Mouse (Mus musculus) embryonic facial prominence, embryonic 12.5 days (tissue): ENCODE measurements around the gene C1qtnf12. TPM values are rescaled to one million over a fixed set of nuclear protein-coding genes. Genes with fewer than 3 reads are reported as not detected.

Experiments
- ATAC-seq: fragments of 200-750 bp; cut with Nextera tagmentation; 2 replicates; pipeline ENCODE4 v1.8.0; 2017; ENCODE audit not compliant: insufficient number of reproducible peaks, insufficient read depth, low FRiP score, low TSS enrichment
- H3K27ac ChIP-seq: fragments of 300-500 bp; sonication (generic); 2 replicates; pipeline ENCODE4 v1.5.1; 2016; ENCODE audit warnings: mild to moderate bottlenecking
- H3K27me3 ChIP-seq: fragments of 300-500 bp; sonication (generic); 2 replicates; pipeline ENCODE4 v1.6.1; 2016; ENCODE audit warnings: mild to moderate bottlenecking, moderate library complexity
- H3K36me3 ChIP-seq: fragments of 300-500 bp; sonication (generic); 2 replicates; pipeline ENCODE4 v1.6.1; 2016; ENCODE audit warnings: mild to moderate bottlenecking
- H3K4me1 ChIP-seq: fragments of 300-500 bp; sonication (generic); 2 replicates; pipeline ENCODE4 v1.6.1; 2016
- H3K4me2 ChIP-seq: fragments of 300-500 bp; sonication (generic); replicated peaks from 2 replicates; pipeline ENCODE4 v1.6.1; 2016; ENCODE audit warnings: mild to moderate bottlenecking, moderate library complexity
- H3K4me3 ChIP-seq: fragments of 300-500 bp; sonication (generic); 2 replicates; pipeline ENCODE4 v1.5.1; 2016; ENCODE audit warnings: mild to moderate bottlenecking
- H3K9ac ChIP-seq: fragments of 300-500 bp; sonication (generic); 2 replicates; pipeline ENCODE4 v1.6.1; 2016; ENCODE audit warnings: mild to moderate bottlenecking, moderate library complexity
- H3K9me3 ChIP-seq: fragments of 300-500 bp; sonication (generic); 2 replicates; pipeline ENCODE4 v1.6.1; 2016; ENCODE audit warnings: mild to moderate bottlenecking, moderate library complexity
- WGBS: fragments of 180-500 bp; shearing (Covaris S2); methylation state at CpG from one replicate; pipeline ENCODE4 v1.1.7; 2016; 5-methylcytosine and 5-hydroxymethylcytosine counted together
- polyA plus RNA-seq: library from polyadenylated mRNA; unstranded; fragments of >200 nt; fragmentation: Nextera tagmentation; extraction: Ambion mirVana; gene quantifications from 2 replicates; pipeline ENCODE4 v1.2.1, GENCODE M21; 2016

C1qtnf12 gene
- polyA plus RNA-seq, 1 experiment from 2014 or later, result 31.9 TPM

GRCm38 (mm10) chr4:155970286-155970685 lies 8.2 kb downstream of the C1qtnf12 start:
- 51% methylated on average over 5 of the region's 5 CpGs for WGBS
- no peak overlapping the region for H3K27ac ChIP-seq
- no peaks in the 10 kb centered on the region for H3K9me3 ChIP-seq
- H3K4me2 ChIP-seq, result no peak overlapping the region
- no peaks in the 10 kb centered on the region for H3K27me3 ChIP-seq
- H3K4me1 ChIP-seq, result no peaks in the 10 kb centered on the region
- H3K4me3 ChIP-seq, result no peak overlapping the region
- peaks cover 12% of the 10 kb centered on the region for H3K36me3 ChIP-seq
- ATAC-seq, result no peak
- H3K9ac ChIP-seq, result no peak overlapping the region

GRCm38 (mm10) chr4:155972651-155973050 lies 10.5 kb downstream of the C1qtnf12 start:
- 43% methylated on average over 6 of the region's 6 CpGs for WGBS
- H3K9ac ChIP-seq, result no peak overlapping the region

GRCm38 (mm10) chr4:155973239-155973638 lies 11.1 kb downstream of the C1qtnf12 start:
- H3K9me3 ChIP-seq, result no peaks in the 10 kb centered on the region
- H3K4me1 ChIP-seq, result no peaks in the 10 kb centered on the region
- H3K4me3 ChIP-seq, result no peak overlapping the region
- H3K4me2 ChIP-seq, result no peak overlapping the region
- 83% methylated on average over 2 of the region's 2 CpGs for WGBS
- no peak for ATAC-seq
- no peaks in the 10 kb centered on the region for H3K27me3 ChIP-seq
- H3K27ac ChIP-seq, result no peak overlapping the region
- no peaks in the 10 kb centered on the region for H3K36me3 ChIP-seq
- no peak overlapping the region for H3K9ac ChIP-seq

More at GRCm38 (mm10) chr4:155972651-155973050, 10.5 kb downstream of the C1qtnf12 start:
- Histone ChIP-seq H3K4me2 (no peak overlapping the region), H3K27ac (no peak overlapping the region), H3K9me3 (no peaks in the 10 kb centered on the region), H3K36me3 (no peaks in the 10 kb centered on the region), H3K4me3 (no peak overlapping the region), H3K4me1 (no peaks in the 10 kb centered on the region), H3K27me3 (no peaks in the 10 kb centered on the region)
- no peak for ATAC-seq

- H3K27ac ChIP-seq, result no peak overlapping the region
- no peaks in the 10 kb centered on the region for H3K36me3 ChIP-seq
- WGBS, result 73% methylated on average over 12 of the region's 12 CpGs
- H3K9ac ChIP-seq, result no peak overlapping the region
- H3K4me3 ChIP-seq, result no peak overlapping the region
- H3K9me3 ChIP-seq, result no peaks in the 10 kb centered on the region
- ATAC-seq, result no peak
- no peak overlapping the region for H3K4me2 ChIP-seq
- H3K27me3 ChIP-seq, result no peaks in the 10 kb centered on the region
- H3K4me1 ChIP-seq, result no peaks in the 10 kb centered on the region
Measured at GRCm38 (mm10) chr4:155981436-155982082, 19.4 kb downstream of the C1qtnf12 start.

GRCm38 (mm10) chr4:155983788-155984187 lies 21.7 kb downstream of the C1qtnf12 start:
- WGBS, result 29% methylated on average over 2 of the region's 2 CpGs
- Histone ChIP-seq H3K36me3 (no peaks in the 10 kb centered on the region), H3K9me3 (no peaks in the 10 kb centered on the region), H3K27me3 (no peaks in the 10 kb centered on the region), H3K9ac (no peak overlapping the region), H3K4me1 (no peaks in the 10 kb centered on the region), H3K27ac (no peak overlapping the region), H3K4me3 (no peak overlapping the region), H3K4me2 (no peak overlapping the region)
- no peak for ATAC-seq

- H3K27me3 ChIP-seq, result no peaks in the 10 kb centered on the region
- peaks cover 25% of the 10 kb centered on the region for H3K4me1 ChIP-seq
- peak overlapping the region; percentile 94; the same call in 1 of the 2 replicates for H3K27ac ChIP-seq
- peak overlapping the region; percentile 79 for H3K4me3 ChIP-seq
- 0 out of 2 replicates have a peak, but pooled peaks have one; percentile 1 for ATAC-seq
- peaks cover 10% of the 10 kb centered on the region for H3K36me3 ChIP-seq
- H3K9me3 ChIP-seq, result no peaks in the 10 kb centered on the region
- WGBS, result 89% methylated on average over 22 of the region's 22 CpGs
- peak overlapping the region; percentile 77 for H3K9ac ChIP-seq
- peak overlapping the region; percentile 95 for H3K4me2 ChIP-seq
Measured at GRCm38 (mm10) chr4:155991211-155991907, 29.2 kb downstream of the C1qtnf12 start.

- H3K9me3 ChIP-seq, result no peaks in the 10 kb centered on the region
- H3K4me2 ChIP-seq, result peak overlapping the region; percentile 95
- peak overlapping the region; percentile 77 for H3K9ac ChIP-seq
- peak overlapping the region; percentile 79 for H3K4me3 ChIP-seq
- H3K27ac ChIP-seq, result peak overlapping the region; percentile 94
- peaks cover 15% of the 10 kb centered on the region for H3K36me3 ChIP-seq
- 29% methylated on average over 37 of the region's 37 CpGs for WGBS
- peaks cover 25% of the 10 kb centered on the region for H3K4me1 ChIP-seq
- ATAC-seq, result no peak; the same call in 1 of the 2 replicates
- H3K27me3 ChIP-seq, result no peaks in the 10 kb centered on the region
Measured at GRCm38 (mm10) chr4:155991908-155992230, 29.8 kb downstream of the C1qtnf12 start.

GRCm38 (mm10) chr4:155992241-155992905 lies 30.3 kb downstream of the C1qtnf12 start, which contains the start of the genes B3galt6 and Sdf4:
TSS of gene B3galt6 (minus strand) at chr4:155992649.
TSS of gene Sdf4 (plus strand) at chr4:155992872.
- peak; percentile 76 for ATAC-seq
- peaks cover 20% of the 10 kb centered on the region for H3K36me3 ChIP-seq
- whole genome bisulfite sequencing, result under 1% methylated on average over 99 of the region's 99 CpGs

GRCm38 (mm10) chr4:155992906-155993547 lies 30.9 kb downstream of the C1qtnf12 start:
- Histone ChIP-seq H3K4me1 (peaks cover 25% of the 10 kb centered on the region), H3K9me3 (no peaks in the 10 kb centered on the region), H3K27ac (peak overlapping the region; percentile 84), H3K9ac (peak overlapping the region; percentile 85), H3K27me3 (no peaks in the 10 kb centered on the region), H3K4me3 (peak overlapping the region; percentile 79), H3K36me3 (peaks cover 26% of the 10 kb centered on the region), H3K4me2 (peak overlapping the region; percentile 55)
- under 1% methylated on average over 70 of the region's 70 CpGs for WGBS
- ATAC-seq, result peak; percentile 86

More at GRCm38 (mm10) chr4:155992241-155992905, 30.3 kb downstream of the C1qtnf12 start, which contains the start of the genes B3galt6 and Sdf4:
- peak within 1 kb of the TSS; percentile 95 for H3K4me2 ChIP-seq
- H3K4me3 ChIP-seq, result peak within 1 kb of the TSS; percentile 79
- peaks cover 25% of the 10 kb centered on the region for H3K4me1 ChIP-seq
- no peaks in the 10 kb centered on the region for H3K9me3 ChIP-seq
- H3K27me3 ChIP-seq, result no peaks in the 10 kb centered on the region
- H3K9ac ChIP-seq, result peak within 1 kb of the TSS; percentile 85
- H3K27ac ChIP-seq, result peak within 1 kb of the TSS; percentile 94

- no peaks in the 10 kb centered on the region for H3K27me3 ChIP-seq
- peak overlapping the region; percentile 79 for H3K4me3 ChIP-seq
- peak overlapping the region; percentile 55 for H3K4me2 ChIP-seq
- H3K9ac ChIP-seq, result peak overlapping the region; percentile 85
- 0 out of 2 replicates have a peak, but pooled peaks have one; percentile 1 for ATAC-seq
- peaks cover 25% of the 10 kb centered on the region for H3K4me1 ChIP-seq
- H3K27ac ChIP-seq, result peak overlapping the region; percentile 84
- WGBS, result 5% methylated on average over 15 of the region's 15 CpGs
- H3K9me3 ChIP-seq, result no peaks in the 10 kb centered on the region
- peaks cover 32% of the 10 kb centered on the region for H3K36me3 ChIP-seq
Measured at GRCm38 (mm10) chr4:155993606-155994005, 31.5 kb downstream of the C1qtnf12 start.

GRCm38 (mm10) chr4:156004109-156004508 lies 42.0 kb downstream of the C1qtnf12 start:
- ATAC-seq, result no peak
- Histone ChIP-seq H3K27ac (no peak overlapping the region), H3K36me3 (peaks cover 91% of the 10 kb centered on the region), H3K4me3 (no peak overlapping the region), H3K9ac (no peak overlapping the region), H3K4me1 (no peaks in the 10 kb centered on the region), H3K27me3 (no peaks in the 10 kb centered on the region), H3K9me3 (no peaks in the 10 kb centered on the region), H3K4me2 (no peak overlapping the region)
- WGBS, result 89% methylated on average over 3 of the region's 3 CpGs
